Mouse (Mus musculus) liver, adult 2 months (tissue): ENCODE data around the gene Stab1. TPM values are rescaled to one million over a fixed set of nuclear protein-coding genes. Genes with fewer than 3 reads are reported as not detected.

Source experiments
- DNase-seq: peaks from one replicate; pipeline ENCODE4 v3.0.0-alpha.2; 2011; ENCODE audit warnings: low read depth, low spot score; ENCODE audit errors: extremely low read depth
- H3K27ac ChIP-seq: fragments of 200-500 bp; replicated peaks from 2 replicates; pipeline ENCODE4 v1.5.1; 2012; ENCODE audit warnings: low read depth, mild to moderate bottlenecking, control low read depth, inconsistent platforms, low read length; ENCODE audit not compliant: insufficient read depth
- H3K27me3 ChIP-seq: fragments of 200-500 bp; 2 replicates; pipeline ENCODE4 v1.6.1; 2012; ENCODE audit warnings: mild to moderate bottlenecking, moderate library complexity, low read length, inconsistent platforms; ENCODE audit not compliant: control insufficient read depth, insufficient read depth
- H3K36me3 ChIP-seq: fragments of 200-500 bp; 2 replicates; pipeline ENCODE4 v1.6.1; 2012; ENCODE audit warnings: low read length, inconsistent platforms; ENCODE audit not compliant: control insufficient read depth, insufficient read depth
- H3K4me1 ChIP-seq: fragments of 200-500 bp; 2 replicates; pipeline ENCODE4 v1.6.1; 2011; ENCODE audit warnings: low read length; ENCODE audit not compliant: control insufficient read depth, insufficient read depth
- H3K4me3 ChIP-seq: fragments of 200-500 bp; 2 replicates; pipeline ENCODE4 v1.5.1; 2011; ENCODE audit warnings: low read depth, mild to moderate bottlenecking, control low read depth, low read length, moderate library complexity; ENCODE audit not compliant: insufficient read depth
- H3K79me2 ChIP-seq: fragments of 200-500 bp; 2 replicates; pipeline ENCODE4 v1.6.1; 2012; ENCODE audit warnings: inconsistent platforms, mild to moderate bottlenecking, low read length, moderate library complexity; ENCODE audit not compliant: control insufficient read depth, insufficient read depth
- H3K9ac ChIP-seq: fragments of 200-500 bp; 2 replicates; pipeline ENCODE4 v1.6.1; 2012; ENCODE audit warnings: low read depth, mild to moderate bottlenecking, control low read depth, inconsistent platforms, low read length
- CTCF ChIP-seq: fragments of 200-500 bp; IDR thresholded peaks from 2 replicates; pipeline ENCODE4 v1.5.1; 2011; ENCODE audit warnings: low read depth, low read length, control low read depth
- POLR2A ChIP-seq: fragments of 200-500 bp; IDR thresholded peaks from 2 replicates; pipeline ENCODE4 v1.6.1; 2011; ENCODE audit warnings: low read length, control low read depth; ENCODE audit not compliant: insufficient read depth; ENCODE audit errors: extremely low read depth
- WGBS: fragments of 180-500 bp; shearing (Covaris S2); methylation state at CpG from one replicate; pipeline ENCODE4 v1.1.7; 2018; 5-methylcytosine and 5-hydroxymethylcytosine counted together
- polyA plus RNA-seq: library from polyadenylated mRNA; depleted of rRNA; stranded (reverse); fragments of >200 nt; gene quantifications from 2 replicates; pipeline ENCODE4 v1.2.3, GENCODE M21; 2012
- total RNA-seq: library from RNA; depleted of rRNA; stranded (reverse); fragments of >200 nt; gene quantifications from 2 replicates; pipeline ENCODE4 v1.2.3, GENCODE M21; 2014

The Stab1 gene
- total and polyA plus RNA-seq, 2 experiments, result 27.0 to 52.3 TPM

GRCm38 (mm10) chr14:31139666-31140065 is 28.8 kb downstream of the Stab1 start:
- Histone ChIP-seq H3K4me1 (no peaks in the 10 kb centered on the region), H3K27me3 (no peaks in the 10 kb centered on the region), H3K9ac (no peak overlapping the region), H3K27ac (no peak overlapping the region), H3K36me3 (no peaks in the 10 kb centered on the region), H3K4me3 (no peak overlapping the region), H3K79me2 (no peaks in the 10 kb centered on the region)
- TF ChIP-seq POLR2A (no peak), CTCF (no peak)
- no peak for DNase-seq
- 77% methylated on average over 12 of the region's 12 CpGs for WGBS

GRCm38 (mm10) chr14:31138897-31139429 is 29.5 kb downstream of the Stab1 start:
- TF ChIP-seq CTCF, result no peak
- TF ChIP-seq POLR2A, result no peak
- 83% methylated on average over 9 of the region's 9 CpGs for WGBS
- H3K79me2 ChIP-seq, result no peaks in the 10 kb centered on the region
- no peaks in the 10 kb centered on the region for H3K36me3 ChIP-seq
- no peaks in the 10 kb centered on the region for H3K27me3 ChIP-seq
- H3K9ac ChIP-seq, result no peak overlapping the region
- no peak overlapping the region for H3K4me3 ChIP-seq
- no peak overlapping the region for H3K27ac ChIP-seq
- no peak for DNase-seq
- H3K4me1 ChIP-seq, result no peaks in the 10 kb centered on the region

GRCm38 (mm10) chr14:31138219-31138896 is 30.1 kb downstream of the Stab1 start:
- no peaks in the 10 kb centered on the region for H3K4me1 ChIP-seq
- no peaks in the 10 kb centered on the region for H3K27me3 ChIP-seq
- DNase-seq, result no peak
- H3K9ac ChIP-seq, result no peak overlapping the region
- no peaks in the 10 kb centered on the region for H3K79me2 ChIP-seq
- no peak for TF ChIP-seq CTCF
- no peak overlapping the region for H3K27ac ChIP-seq
- H3K36me3 ChIP-seq, result no peaks in the 10 kb centered on the region
- WGBS, result 75% methylated on average over 30 of the region's 35 CpGs
- no peak overlapping the region for H3K4me3 ChIP-seq

- Histone ChIP-seq H3K9ac (no peak overlapping the region), H3K27me3 (no peaks in the 10 kb centered on the region), H3K4me1 (no peaks in the 10 kb centered on the region), H3K27ac (peak overlapping the region; percentile 38; the same call in 1 of the 2 replicates), H3K79me2 (no peaks in the 10 kb centered on the region), H3K4me3 (no peak overlapping the region), H3K36me3 (no peaks in the 10 kb centered on the region)
- DNase-seq, result no peak
- TF ChIP-seq POLR2A (no peak), CTCF (no peak)
- WGBS, result 71% methylated on average over 11 of the region's 11 CpGs
These were observed 30.6 kb downstream of the Stab1 start for GRCm38 (mm10) chr14:31137791-31138190.

GRCm38 (mm10) chr14:31137281-31137595 is 31.2 kb downstream of the Stab1 start:
- Histone ChIP-seq H3K9ac (no peak overlapping the region), H3K27ac (peak overlapping the region; percentile 27), H3K36me3 (no peaks in the 10 kb centered on the region), H3K79me2 (no peaks in the 10 kb centered on the region), H3K4me1 (no peaks in the 10 kb centered on the region), H3K4me3 (no peak overlapping the region), H3K27me3 (no peaks in the 10 kb centered on the region)
- no peak for DNase-seq
- 78% methylated on average over 10 of the region's 10 CpGs for WGBS
- TF ChIP-seq POLR2A (no peak), CTCF (no peak)

GRCm38 (mm10) chr14:31136411-31137280 is 31.8 kb downstream of the Stab1 start:
- no peaks in the 10 kb centered on the region for H3K36me3 ChIP-seq
- H3K9ac ChIP-seq, result no peak overlapping the region
- no peaks in the 10 kb centered on the region for H3K4me1 ChIP-seq
- H3K4me3 ChIP-seq, result no peak overlapping the region
- no peak for DNase-seq
- peak overlapping the region; percentile 27; the same call in 1 of the 2 replicates for H3K27ac ChIP-seq
- 84% methylated on average over 26 of the region's 26 CpGs for WGBS
- no peaks in the 10 kb centered on the region for H3K27me3 ChIP-seq
- no peak for TF ChIP-seq POLR2A
- no peak for TF ChIP-seq CTCF
- H3K79me2 ChIP-seq, result no peaks in the 10 kb centered on the region
